Mouse (Mus musculus) liver, embryonic 12.5 days (tissue): ENCODE data around the gene Rapgef4. TPM values are rescaled to one million over a fixed set of nuclear protein-coding genes. Genes with fewer than 3 reads are reported as not detected.

Experiments used
- ATAC-seq: fragments of 200-750 bp; cut with Nextera tagmentation; 2 replicates; pipeline ENCODE4 v1.8.0; 2017; ENCODE audit warnings: moderate number of reproducible peaks, mild to moderate bottlenecking, moderate library complexity
- H3K27ac ChIP-seq: fragments of 300-500 bp; sonication (generic); 2 replicates; pipeline ENCODE4 v1.5.1; 2016; ENCODE audit warnings: mild to moderate bottlenecking
- H3K27me3 ChIP-seq: fragments of 300-500 bp; sonication (generic); replicated peaks from 2 replicates; pipeline ENCODE4 v1.6.1; 2016; ENCODE audit warnings: mild to moderate bottlenecking, moderate library complexity
- H3K36me3 ChIP-seq: fragments of 300-500 bp; sonication (generic); 2 replicates; pipeline ENCODE4 v1.6.1; 2016; ENCODE audit warnings: mild to moderate bottlenecking, moderate library complexity
- H3K4me1 ChIP-seq: fragments of 300-500 bp; sonication (generic); 2 replicates; pipeline ENCODE4 v1.6.1; 2016
- H3K4me2 ChIP-seq: fragments of 300-500 bp; sonication (generic); 2 replicates; pipeline ENCODE4 v1.6.1; 2016; ENCODE audit warnings: mild to moderate bottlenecking, moderate library complexity
- H3K4me3 ChIP-seq: fragments of 300-500 bp; sonication (generic); 2 replicates; pipeline ENCODE4 v1.5.1; 2016; ENCODE audit warnings: mild to moderate bottlenecking, moderate library complexity
- H3K9ac ChIP-seq: fragments of 300-500 bp; sonication (generic); 2 replicates; pipeline ENCODE4 v1.6.1; 2016; ENCODE audit warnings: mild to moderate bottlenecking, moderate library complexity
- H3K9me3 ChIP-seq: fragments of 300-500 bp; sonication (generic); replicated peaks from 2 replicates; pipeline ENCODE4 v1.6.1; 2016; ENCODE audit warnings: mild to moderate bottlenecking, moderate library complexity
- WGBS: fragments of 180-500 bp; shearing (Covaris S2); methylation state at CpG from one replicate; pipeline ENCODE4 v1.1.7; 2016; ENCODE audit not compliant: insufficient replicate concordance; 5-methylcytosine and 5-hydroxymethylcytosine counted together
- polyA plus RNA-seq: library from polyadenylated mRNA; unstranded; fragments of >200 nt; fragmentation: Nextera tagmentation; extraction: Ambion mirVana; gene quantifications from 2 replicates; pipeline ENCODE4 v1.2.1, GENCODE M21; 2016

The Rapgef4 gene
- polyA plus RNA-seq, 1 experiment from 2014 or later: 3.6 TPM

GRCm38 (mm10) chr2:72018736-72019135, 37.7 kb downstream of the Rapgef4 start:
- Histone ChIP-seq H3K4me1 (no peaks in the 10 kb centered on the region), H3K9me3 (no peaks in the 10 kb centered on the region), H3K27ac (no peak overlapping the region), H3K9ac (no peak overlapping the region), H3K4me2 (no peak overlapping the region), H3K27me3 (no peaks in the 10 kb centered on the region), H3K36me3 (no peaks in the 10 kb centered on the region), H3K4me3 (no peak overlapping the region)
- 65% methylated on average over 1 of the region's 1 CpGs for WGBS
- ATAC-seq: no peak

- ATAC-seq: no peak
- H3K9ac ChIP-seq: no peak overlapping the region
Observed at GRCm38 (mm10) chr2:72020755-72021154, 39.7 kb downstream of the Rapgef4 start.

GRCm38 (mm10) chr2:72021440-72021839, 40.4 kb downstream of the Rapgef4 start:
- no peak overlapping the region for H3K27ac ChIP-seq
- no peaks in the 10 kb centered on the region for H3K27me3 ChIP-seq
- ATAC-seq: no peak
- H3K4me3 ChIP-seq: no peak overlapping the region
- H3K9me3 ChIP-seq: no peaks in the 10 kb centered on the region
- no peaks in the 10 kb centered on the region for H3K36me3 ChIP-seq
- H3K4me1 ChIP-seq: no peaks in the 10 kb centered on the region
- H3K9ac ChIP-seq: no peak overlapping the region
- 72% methylated on average over 5 of the region's 5 CpGs for WGBS
- H3K4me2 ChIP-seq: no peak overlapping the region

More at GRCm38 (mm10) chr2:72020755-72021154, 39.7 kb downstream of the Rapgef4 start:
- Histone ChIP-seq H3K27me3 (no peaks in the 10 kb centered on the region), H3K27ac (no peak overlapping the region), H3K4me2 (no peak overlapping the region), H3K4me3 (no peak overlapping the region), H3K36me3 (no peaks in the 10 kb centered on the region), H3K9me3 (no peaks in the 10 kb centered on the region), H3K4me1 (no peaks in the 10 kb centered on the region)
- WGBS: 86% methylated on average over 15 of the region's 15 CpGs

GRCm38 (mm10) chr2:72021845-72022244, 40.8 kb downstream of the Rapgef4 start:
- Histone ChIP-seq H3K9me3 (no peaks in the 10 kb centered on the region), H3K27me3 (no peaks in the 10 kb centered on the region), H3K27ac (no peak overlapping the region), H3K9ac (no peak overlapping the region), H3K36me3 (no peaks in the 10 kb centered on the region), H3K4me3 (no peak overlapping the region), H3K4me2 (no peak overlapping the region), H3K4me1 (no peaks in the 10 kb centered on the region)
- no peak for ATAC-seq
- WGBS: 60% methylated on average over 3 of the region's 3 CpGs

- Histone ChIP-seq H3K4me3 (no peak overlapping the region), H3K9me3 (no peaks in the 10 kb centered on the region), H3K9ac (no peak overlapping the region), H3K4me2 (no peak overlapping the region), H3K27ac (no peak overlapping the region), H3K36me3 (no peaks in the 10 kb centered on the region), H3K27me3 (no peaks in the 10 kb centered on the region), H3K4me1 (no peaks in the 10 kb centered on the region)
- no peak for ATAC-seq
- 76% methylated on average over 5 of the region's 5 CpGs for WGBS
Observed at GRCm38 (mm10) chr2:72023791-72024190, 42.8 kb downstream of the Rapgef4 start.

- H3K4me2 ChIP-seq: no peak overlapping the region
- 81% methylated on average over 5 of the region's 5 CpGs for WGBS
- no peaks in the 10 kb centered on the region for H3K4me1 ChIP-seq
- H3K36me3 ChIP-seq: no peaks in the 10 kb centered on the region
- H3K4me3 ChIP-seq: no peak overlapping the region
- no peak overlapping the region for H3K9ac ChIP-seq
- H3K27ac ChIP-seq: no peak overlapping the region
- H3K27me3 ChIP-seq: no peaks in the 10 kb centered on the region
- H3K9me3 ChIP-seq: no peaks in the 10 kb centered on the region
- no peak for ATAC-seq
Observed at GRCm38 (mm10) chr2:72025660-72026059, 44.6 kb downstream of the Rapgef4 start.

- H3K4me1 ChIP-seq: no peaks in the 10 kb centered on the region
- WGBS: 48% methylated on average over 1 of the region's 1 CpGs
- ATAC-seq: no peak
Observed at GRCm38 (mm10) chr2:72026506-72026905, 45.5 kb downstream of the Rapgef4 start.

GRCm38 (mm10) chr2:72029081-72029480, 48.0 kb downstream of the Rapgef4 start:
- H3K4me3 ChIP-seq: no peak overlapping the region
- no peaks in the 10 kb centered on the region for H3K4me1 ChIP-seq
- H3K4me2 ChIP-seq: no peak overlapping the region
- H3K27me3 ChIP-seq: no peaks in the 10 kb centered on the region
- no peak overlapping the region for H3K9ac ChIP-seq
- no peak overlapping the region for H3K27ac ChIP-seq
- no peaks in the 10 kb centered on the region for H3K9me3 ChIP-seq
- no peaks in the 10 kb centered on the region for H3K36me3 ChIP-seq
- no peak for ATAC-seq
- 55% methylated on average over 1 of the region's 1 CpGs for WGBS

More at GRCm38 (mm10) chr2:72026506-72026905, 45.5 kb downstream of the Rapgef4 start:
- Histone ChIP-seq H3K27ac (no peak overlapping the region), H3K27me3 (no peaks in the 10 kb centered on the region), H3K9ac (no peak overlapping the region), H3K9me3 (no peaks in the 10 kb centered on the region), H3K36me3 (no peaks in the 10 kb centered on the region), H3K4me2 (no peak overlapping the region), H3K4me3 (no peak overlapping the region)

GRCm38 (mm10) chr2:72029586-72030144, 48.6 kb downstream of the Rapgef4 start:
- 66% methylated on average over 5 of the region's 5 CpGs for WGBS
- ATAC-seq: no peak
- H3K27ac ChIP-seq: no peak overlapping the region
- H3K9ac ChIP-seq: no peak overlapping the region
- no peaks in the 10 kb centered on the region for H3K27me3 ChIP-seq
- H3K36me3 ChIP-seq: no peaks in the 10 kb centered on the region
- H3K4me1 ChIP-seq: no peaks in the 10 kb centered on the region
- no peak overlapping the region for H3K4me2 ChIP-seq
- no peaks in the 10 kb centered on the region for H3K9me3 ChIP-seq
- H3K4me3 ChIP-seq: no peak overlapping the region

- H3K27me3 ChIP-seq: no peaks in the 10 kb centered on the region
- H3K4me3 ChIP-seq: no peak overlapping the region
- no peak overlapping the region for H3K4me2 ChIP-seq
- no peak for ATAC-seq
- no peak overlapping the region for H3K27ac ChIP-seq
- no peaks in the 10 kb centered on the region for H3K4me1 ChIP-seq
- no peak overlapping the region for H3K9ac ChIP-seq
- H3K36me3 ChIP-seq: no peaks in the 10 kb centered on the region
- whole genome bisulfite sequencing: 43% methylated on average over 5 of the region's 5 CpGs
- H3K9me3 ChIP-seq: no peaks in the 10 kb centered on the region
Observed at GRCm38 (mm10) chr2:72031717-72032116, 50.7 kb downstream of the Rapgef4 start.

GRCm38 (mm10) chr2:72035616-72036015, 54.6 kb downstream of the Rapgef4 start:
- Histone ChIP-seq H3K4me1 (no peaks in the 10 kb centered on the region), H3K9ac (no peak overlapping the region), H3K27ac (no peak overlapping the region), H3K27me3 (no peaks in the 10 kb centered on the region), H3K4me2 (no peak overlapping the region), H3K4me3 (no peak overlapping the region), H3K36me3 (no peaks in the 10 kb centered on the region), H3K9me3 (no peaks in the 10 kb centered on the region)
- 45% methylated on average over 8 of the region's 8 CpGs for WGBS
- no peak for ATAC-seq

GRCm38 (mm10) chr2:72037357-72037756, 56.3 kb downstream of the Rapgef4 start:
- H3K4me1 ChIP-seq: no peaks in the 10 kb centered on the region
- ATAC-seq: no peak
- 67% methylated on average over 5 of the region's 5 CpGs for WGBS

GRCm38 (mm10) chr2:72038235-72038634, 57.2 kb downstream of the Rapgef4 start:
- Histone ChIP-seq H3K27ac (no peak overlapping the region), H3K4me3 (no peak overlapping the region), H3K4me1 (no peaks in the 10 kb centered on the region), H3K9ac (no peak overlapping the region), H3K9me3 (no peaks in the 10 kb centered on the region), H3K4me2 (no peak overlapping the region), H3K27me3 (no peaks in the 10 kb centered on the region), H3K36me3 (no peaks in the 10 kb centered on the region)
- no peak for ATAC-seq
- 32% methylated on average over 1 of the region's 1 CpGs for WGBS

More at GRCm38 (mm10) chr2:72037357-72037756, 56.3 kb downstream of the Rapgef4 start:
- Histone ChIP-seq H3K36me3 (no peaks in the 10 kb centered on the region), H3K4me2 (no peak overlapping the region), H3K4me3 (no peak overlapping the region), H3K9me3 (no peaks in the 10 kb centered on the region), H3K27me3 (no peaks in the 10 kb centered on the region), H3K27ac (no peak overlapping the region), H3K9ac (no peak overlapping the region)
